Mouse (Mus musculus) spleen, adult 2 months (tissue): Measurements from ENCODE around the gene Actl6a. TPM values are rescaled to one million over a fixed set of nuclear protein-coding genes. Genes with fewer than 3 reads are reported as not detected.
"Not testable (repeated sequence)": the region's sequence is repeated elsewhere in the genome, so short reads cannot be mapped to it uniquely, and the experiment has no call there.

Experiments
- DNase-seq, 2 experiments: peaks; one replicate each; pipeline versions ENCODE4 v3.0.0 to v3.0.0-alpha.2; 2012 to 2021; ENCODE audit warnings: low spot score in 2 of 2, low read depth in 1 of 2
- H3K27ac ChIP-seq: fragments of 200-500 bp; 2 replicates; pipeline ENCODE4 v1.5.1; 2012; ENCODE audit warnings: low read length, inconsistent platforms; ENCODE audit not compliant: insufficient read depth
- H3K27me3 ChIP-seq: fragments of 200-500 bp; 2 replicates; pipeline ENCODE4 v1.6.1; 2012; ENCODE audit warnings: mild to moderate bottlenecking, moderate library complexity, low read length, inconsistent platforms; ENCODE audit not compliant: control insufficient read depth, insufficient read depth
- H3K36me3 ChIP-seq: fragments of 200-500 bp; 2 replicates; pipeline ENCODE4 v1.6.1; 2012; ENCODE audit warnings: mild to moderate bottlenecking, low read length, inconsistent platforms; ENCODE audit not compliant: control insufficient read depth, insufficient read depth
- H3K4me1 ChIP-seq: fragments of 200-500 bp; 2 replicates; pipeline ENCODE4 v1.6.1; 2011; ENCODE audit warnings: inconsistent platforms; ENCODE audit not compliant: control insufficient read depth, insufficient read depth, insufficient read length
- H3K4me3 ChIP-seq: fragments of 200-500 bp; 2 replicates; pipeline ENCODE4 v1.5.1; 2011; ENCODE audit warnings: mild to moderate bottlenecking, inconsistent platforms; ENCODE audit not compliant: insufficient read depth, insufficient read length; ENCODE audit errors: extremely low read depth
- CTCF ChIP-seq: fragments of 200-500 bp; IDR thresholded peaks from 2 replicates; pipeline ENCODE4 v1.5.1; 2011; ENCODE audit warnings: mild to moderate bottlenecking, inconsistent platforms; ENCODE audit not compliant: insufficient read depth, insufficient read length, insufficient replicate concordance; ENCODE audit errors: extremely low read depth
- POLR2A ChIP-seq: fragments of 200-500 bp; IDR thresholded peaks from 2 replicates; pipeline ENCODE4 v1.6.1; 2011; ENCODE audit warnings: low read depth, low read length, inconsistent platforms
- WGBS: fragments of 180-500 bp; shearing (Covaris S2); methylation state at CpG from one replicate; pipeline ENCODE4 v1.1.7; 2018; 5-methylcytosine and 5-hydroxymethylcytosine counted together
- polyA plus RNA-seq: library from polyadenylated mRNA; depleted of rRNA; stranded (reverse); fragments of >200 nt; gene quantifications from 2 replicates; pipeline ENCODE4 v1.2.3, GENCODE M21; 2012; rRNA removed

Actl6a gene
- polyA plus RNA-seq = 12.9 and 14.8 TPM in 2 replicates

- 87% methylated on average over 9 of the region's 9 CpGs for WGBS
- not testable (repeated sequence) for H3K36me3 ChIP-seq, H3K27ac ChIP-seq, DNase-seq, H3K4me3 ChIP-seq, H3K27me3 ChIP-seq, H3K4me1 ChIP-seq
Measured at GRCm38 (mm10) chr3:32705647-32706348, at the start of gene Actl6a. Gene Actl6a, plus strand, starts transcription at chr3:32706298.

GRCm38 (mm10) chr3:32656398-32656994, 49.6 kb upstream of the Actl6a start:
- no peaks in the 10 kb centered on the region for H3K27me3 ChIP-seq
- no peak overlapping the region for H3K4me3 ChIP-seq
- no peaks in the 10 kb centered on the region for H3K36me3 ChIP-seq
- H3K4me1 ChIP-seq = no peaks in the 10 kb centered on the region
- WGBS = 39% methylated on average over 10 of the region's 10 CpGs
- no peak overlapping the region for H3K27ac ChIP-seq
- no peak for TF ChIP-seq POLR2A
- TF ChIP-seq CTCF = no peak
- no peak for DNase-seq

GRCm38 (mm10) chr3:32658401-32658800, 47.7 kb upstream of the Actl6a start:
- no peak overlapping the region for H3K27ac ChIP-seq
- no peak overlapping the region for H3K4me3 ChIP-seq
- H3K27me3 ChIP-seq = no peaks in the 10 kb centered on the region
- TF ChIP-seq CTCF (no peak), POLR2A (no peak)
- no peak for DNase-seq
- H3K4me1 ChIP-seq = no peaks in the 10 kb centered on the region
- WGBS = 66% methylated on average over 7 of the region's 7 CpGs
- no peaks in the 10 kb centered on the region for H3K36me3 ChIP-seq

GRCm38 (mm10) chr3:32658821-32659220, 47.3 kb upstream of the Actl6a start:
- no peaks in the 10 kb centered on the region for H3K36me3 ChIP-seq
- H3K4me1 ChIP-seq = no peaks in the 10 kb centered on the region
- no peaks in the 10 kb centered on the region for H3K27me3 ChIP-seq
- DNase-seq = no peak
- WGBS = 66% methylated on average over 16 of the region's 16 CpGs
- TF ChIP-seq CTCF = no peak
- no peak overlapping the region for H3K4me3 ChIP-seq
- no peak overlapping the region for H3K27ac ChIP-seq

- 92% methylated on average over 2 of the region's 2 CpGs for WGBS
Measured at GRCm38 (mm10) chr3:32659506-32659905, 46.6 kb upstream of the Actl6a start.

GRCm38 (mm10) chr3:32660276-32660675, 45.8 kb upstream of the Actl6a start:
- Histone ChIP-seq H3K27ac (no peak overlapping the region), H3K27me3 (no peaks in the 10 kb centered on the region), H3K36me3 (no peaks in the 10 kb centered on the region), H3K4me3 (no peak overlapping the region), H3K4me1 (no peaks in the 10 kb centered on the region)
- no peak for DNase-seq
- WGBS = 43% methylated on average over 8 of the region's 8 CpGs
- TF ChIP-seq POLR2A = no peak
- no peak for TF ChIP-seq CTCF

More at GRCm38 (mm10) chr3:32659506-32659905, 46.6 kb upstream of the Actl6a start:
- no peaks in the 10 kb centered on the region for H3K27me3 ChIP-seq
- no peak for DNase-seq
- H3K4me3 ChIP-seq = no peak overlapping the region
- no peak overlapping the region for H3K27ac ChIP-seq
- no peaks in the 10 kb centered on the region for H3K4me1 ChIP-seq
- no peak for TF ChIP-seq CTCF
- no peak for TF ChIP-seq POLR2A
- no peaks in the 10 kb centered on the region for H3K36me3 ChIP-seq

- Histone ChIP-seq H3K4me3 (no peak overlapping the region), H3K27me3 (no peaks in the 10 kb centered on the region), H3K4me1 (no peaks in the 10 kb centered on the region), H3K36me3 (no peaks in the 10 kb centered on the region), H3K27ac (no peak overlapping the region)
- 66% methylated on average over 8 of the region's 8 CpGs for WGBS
- no peak for DNase-seq
- TF ChIP-seq POLR2A = no peak
- TF ChIP-seq CTCF = no peak
Measured at GRCm38 (mm10) chr3:32660831-32661555, 45.1 kb upstream of the Actl6a start.
